Mouse (Mus musculus) megakaryocyte, embryonic 14.5 days (primary cell): Measurements from ENCODE around the gene Prrt3.

Experiments used
- FLI1 ChIP-seq: IDR thresholded peaks from 2 replicates; pipeline ENCODE4 v1.6.1; 2012; ENCODE audit warnings: low read length, inconsistent platforms, mixed read lengths
- GATA1 ChIP-seq: IDR thresholded peaks from 3 replicates; pipeline ENCODE4 v1.6.1; 2012; ENCODE audit warnings: mixed read lengths, low read length, inconsistent platforms, borderline replicate concordance

GRCm38 (mm10) chr6:113457952-113458534, 43.7 kb downstream of the Prrt3 start, which contains the start of gene Il17re:
- TF ChIP-seq FLI1: no peak
- no peak for TF ChIP-seq GATA1
